Mouse (Mus musculus): ENCODE data around the gene Tsen15.
"Not testable (repeated sequence)": the region's sequence is repeated elsewhere in the genome, so short reads cannot be mapped to it uniquely, and the experiment has no call there.

Tsen15 gene

DNA sequence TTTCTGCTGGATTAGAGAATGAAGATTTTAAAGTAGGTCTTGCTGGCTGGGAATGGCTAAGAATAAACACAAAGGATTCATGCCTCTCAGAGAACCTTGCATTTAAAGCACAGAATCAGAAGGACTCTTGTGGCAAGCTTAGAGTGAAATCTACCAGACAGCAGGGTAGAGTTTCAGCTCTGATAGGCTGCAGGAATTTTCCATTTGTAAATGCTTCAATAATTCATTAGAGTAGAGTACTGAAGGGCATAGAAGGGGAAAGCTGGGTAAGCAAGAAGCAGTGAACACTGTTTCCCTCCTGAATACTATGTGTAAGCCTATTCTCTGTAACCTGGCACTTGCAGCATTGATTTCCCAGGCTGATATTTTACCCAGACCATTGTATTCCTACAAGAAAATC, 2.8 kb upstream of the Tsen15 start:
- no peak for DNase-seq (ENCODE audit: extremely low read depth, insufficient read length, low spot score)

DNA sequence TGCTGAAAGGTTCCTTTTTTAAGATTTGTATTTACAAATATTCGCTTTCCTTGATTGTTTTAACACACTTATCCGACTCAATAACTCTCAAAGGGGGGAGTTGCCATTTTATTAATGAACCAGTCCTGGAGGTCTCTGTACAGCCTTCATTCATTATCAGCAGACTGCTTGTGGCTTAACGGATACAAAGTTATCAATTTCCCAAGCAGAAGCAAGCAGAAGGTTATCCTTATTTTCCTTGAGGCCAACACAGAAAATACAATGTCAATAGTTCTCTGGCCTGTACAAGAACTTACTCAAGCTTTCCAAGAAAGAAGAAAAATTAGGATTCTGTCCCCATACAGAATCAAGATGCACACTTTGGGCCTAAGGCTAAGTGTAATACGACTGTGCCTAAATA, 795 bp downstream of the Tsen15 start:
- not testable (repeated sequence) for DNase-seq (ENCODE audit: extremely low read depth, insufficient read length, low spot score)

DNA sequence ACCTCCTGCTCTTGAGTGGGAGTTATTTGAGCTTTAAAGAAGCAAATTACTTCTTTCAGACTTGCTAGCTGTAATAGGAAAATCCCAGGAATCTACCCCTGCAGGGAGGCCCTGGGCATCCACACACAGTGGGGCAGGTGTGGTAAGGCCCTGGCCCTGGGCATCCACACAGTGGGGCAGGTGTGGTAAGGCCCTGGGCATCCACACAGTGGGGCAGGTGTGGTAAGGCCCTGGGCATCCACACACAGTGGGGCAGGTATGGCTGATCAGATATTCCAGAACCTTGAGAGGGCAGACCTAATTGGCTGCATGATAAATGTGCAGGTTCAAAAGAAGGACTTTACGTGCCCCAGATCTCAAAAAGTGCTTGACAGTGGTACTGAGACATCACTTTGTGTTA, 1.9 kb downstream of the Tsen15 start:
- DNase-seq (ENCODE audit: extremely low read depth, insufficient read length, low spot score) = no peak

- no peak for DNase-seq (ENCODE audit: extremely low read depth, insufficient read length, low spot score)
Measured at GRCm38 (mm10) chr1:152378311-152378710, 8.2 kb downstream of the Tsen15 start.

DNA sequence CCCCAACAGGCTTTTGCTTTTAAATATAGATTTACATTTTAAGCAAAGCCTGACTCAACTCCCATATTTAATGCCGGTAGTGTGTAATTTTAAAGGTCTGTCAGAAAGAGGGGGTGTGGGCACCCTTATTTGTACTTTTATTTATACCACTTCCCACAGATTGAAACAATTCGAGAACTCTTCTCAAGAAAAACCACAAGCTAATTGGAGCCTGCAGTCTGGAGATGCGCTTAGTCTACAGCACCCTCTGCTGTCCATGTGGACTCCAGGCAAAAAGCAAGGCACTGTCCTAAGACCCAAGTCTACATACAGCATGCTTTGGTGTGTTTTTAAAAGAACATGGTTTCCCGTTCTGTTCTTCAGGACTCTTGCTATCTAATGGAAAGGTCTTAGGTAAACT, 17.3 kb downstream of the Tsen15 start:
- DNase-seq (ENCODE audit: extremely low read depth, insufficient read length, low spot score) = no peak

DNA sequence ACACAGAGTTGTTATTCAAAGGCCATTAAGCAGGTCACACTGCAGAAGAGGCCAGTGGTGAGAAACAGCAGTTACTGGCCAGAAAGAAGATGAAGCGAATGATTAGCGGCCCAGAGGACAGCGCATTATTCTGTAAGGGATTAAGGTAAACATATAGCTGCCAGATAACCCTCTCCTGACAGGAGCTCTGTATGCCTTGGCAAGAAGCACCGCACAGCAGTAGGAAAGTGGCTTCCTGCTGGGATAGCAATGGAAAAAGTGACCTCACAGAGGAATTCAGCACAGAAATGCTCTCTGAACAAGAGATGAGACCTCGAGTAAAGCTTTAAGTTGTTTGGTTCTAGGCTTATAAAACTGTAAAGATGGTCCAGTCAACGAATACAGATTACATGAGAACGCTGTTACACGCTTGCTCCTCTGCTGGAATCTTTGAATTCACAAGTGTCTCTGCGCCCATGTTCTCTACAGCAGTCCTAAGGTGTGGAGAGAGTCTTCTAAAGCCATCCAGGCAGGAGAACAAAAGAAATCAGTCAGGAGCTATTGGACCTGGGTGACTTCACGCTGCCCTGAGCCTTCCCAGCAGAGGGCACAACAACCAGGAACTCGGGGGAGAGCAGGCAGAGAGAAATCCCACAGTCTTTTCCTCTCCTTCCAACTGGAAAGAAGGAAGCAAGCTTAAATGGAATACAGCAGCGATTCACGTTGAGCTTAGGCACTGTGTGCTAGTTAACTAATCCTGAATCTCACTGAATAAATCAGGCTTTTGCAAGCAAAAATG, 18.0 kb downstream of the Tsen15 start:
- DNase-seq (ENCODE audit: extremely low read depth, insufficient read length, low spot score) = no peak

GRCm38 (mm10) chr1:152356721-152357120, 29.8 kb downstream of the Tsen15 start:
- no peak for DNase-seq (ENCODE audit: extremely low read depth, insufficient read length, low spot score)

DNA sequence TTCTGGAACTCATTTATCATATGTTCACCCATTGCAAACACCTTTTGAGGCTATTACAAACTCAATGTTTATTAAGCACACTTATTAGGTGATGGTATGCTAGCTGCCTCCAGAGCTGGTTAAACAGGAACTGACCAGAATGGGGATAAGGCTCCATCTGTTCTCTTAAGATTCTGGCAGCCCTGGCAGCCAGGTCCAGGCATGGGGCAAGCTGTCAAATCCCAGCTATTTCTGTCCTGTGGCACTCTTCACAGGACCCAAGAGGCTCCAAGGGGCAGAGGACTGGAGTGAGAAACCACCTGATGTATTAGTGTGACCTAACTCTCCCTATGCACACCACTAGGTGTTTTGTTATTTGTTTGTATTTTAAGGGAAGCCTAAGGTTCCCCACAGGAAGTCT, 38.5 kb downstream of the Tsen15 start:
- no peak for DNase-seq (ENCODE audit: extremely low read depth, insufficient read length, low spot score)

GRCm38 (mm10) chr1:152324024-152324423, 62.5 kb downstream of the Tsen15 start:
- no peak for DNase-seq (ENCODE audit: extremely low read depth, insufficient read length, low spot score)
